Mouse (Mus musculus) bone marrow macrophage, adult 2 months (primary cell): ENCODE data around the gene Zbtb5. TPM values are rescaled to one million over a fixed set of nuclear protein-coding genes. Genes with fewer than 3 reads are reported as not detected.
"Not testable (repeated sequence)": the region's sequence is repeated elsewhere in the genome, so short reads cannot be mapped to it uniquely, and the experiment has no call there.

Source experiments
- H3K27ac ChIP-seq: 2 replicates; pipeline ENCODE4 v1.5.1; 2012; ENCODE audit warnings: low read depth, low read length; ENCODE audit not compliant: insufficient read depth
- H3K4me1 ChIP-seq: 2 replicates; pipeline ENCODE4 v1.6.1; 2012; ENCODE audit warnings: low read length; ENCODE audit not compliant: control insufficient read depth, insufficient read depth
- H3K4me3 ChIP-seq: 2 replicates; pipeline ENCODE4 v1.5.1; 2012; ENCODE audit warnings: mild to moderate bottlenecking, low read length, moderate library complexity; ENCODE audit not compliant: insufficient read depth
- CTCF ChIP-seq: IDR thresholded peaks from 2 replicates; pipeline ENCODE4 v1.5.1; 2012; ENCODE audit warnings: low read depth, mild to moderate bottlenecking, low read length, moderate library complexity
- POLR2A ChIP-seq: IDR thresholded peaks from 2 replicates; pipeline ENCODE4 v1.6.1; 2012; ENCODE audit warnings: mild to moderate bottlenecking, low read depth, low read length, borderline replicate concordance
- polyA plus RNA-seq: library from polyadenylated mRNA; stranded (reverse); fragments of >200 nt; gene quantifications from 2 replicates; pipeline ENCODE4 v1.2.4, GENCODE M21; 2012; ENCODE audit not compliant: missing spikeins, insufficient read depth, insufficient read length

The Zbtb5 gene
- polyA plus RNA-seq, 1 experiment: 7.3 TPM

DNA sequence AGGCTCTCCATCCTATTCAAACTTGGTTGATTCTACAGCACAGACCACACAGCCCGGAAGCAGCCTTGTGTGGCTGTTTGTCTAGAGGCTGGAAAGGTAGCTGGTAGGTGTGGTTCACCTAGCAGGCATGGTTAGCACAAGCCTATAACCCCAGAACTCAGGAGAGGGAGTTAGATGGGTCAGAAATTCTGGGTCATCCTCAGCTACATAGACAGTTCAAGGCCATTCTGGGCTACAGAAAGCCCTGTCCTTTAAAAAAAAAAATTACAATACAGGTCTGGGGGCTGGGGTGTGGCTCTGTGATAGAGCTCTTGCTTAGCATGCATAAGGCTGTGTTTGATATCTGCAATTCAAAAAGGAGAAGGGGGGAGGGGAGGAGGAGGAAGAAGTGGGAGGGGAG is 63.9 kb downstream of the Zbtb5 start:
- TF ChIP-seq CTCF: no peak
- TF ChIP-seq POLR2A: no peak
- no peak overlapping the region for H3K27ac ChIP-seq
- no peaks in the 10 kb centered on the region for H3K4me1 ChIP-seq
- H3K4me3 ChIP-seq: no peak overlapping the region

DNA sequence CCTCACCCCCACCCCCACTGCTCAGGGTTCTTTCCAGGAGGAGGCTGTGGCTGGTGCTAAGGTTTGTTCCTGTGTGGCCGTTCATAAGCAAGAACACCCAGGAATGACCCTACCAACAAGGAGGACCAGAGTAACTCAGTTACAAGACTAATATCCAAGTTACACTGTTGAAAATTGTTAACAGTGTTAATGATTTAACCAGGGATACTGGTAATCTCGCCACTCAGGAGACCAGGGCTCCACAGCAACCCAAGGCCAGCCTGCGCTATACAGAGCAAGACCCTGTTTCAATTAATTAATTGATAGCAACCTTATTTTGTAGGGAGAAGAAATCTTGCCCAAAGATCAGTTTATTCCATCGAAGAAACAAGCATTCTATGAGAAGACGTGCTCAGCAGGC is 64.7 kb downstream of the Zbtb5 start:
- no peak for TF ChIP-seq CTCF
- TF ChIP-seq POLR2A: no peak
- H3K27ac ChIP-seq: no peak overlapping the region
- no peaks in the 10 kb centered on the region for H3K4me1 ChIP-seq
- no peak overlapping the region for H3K4me3 ChIP-seq

DNA sequence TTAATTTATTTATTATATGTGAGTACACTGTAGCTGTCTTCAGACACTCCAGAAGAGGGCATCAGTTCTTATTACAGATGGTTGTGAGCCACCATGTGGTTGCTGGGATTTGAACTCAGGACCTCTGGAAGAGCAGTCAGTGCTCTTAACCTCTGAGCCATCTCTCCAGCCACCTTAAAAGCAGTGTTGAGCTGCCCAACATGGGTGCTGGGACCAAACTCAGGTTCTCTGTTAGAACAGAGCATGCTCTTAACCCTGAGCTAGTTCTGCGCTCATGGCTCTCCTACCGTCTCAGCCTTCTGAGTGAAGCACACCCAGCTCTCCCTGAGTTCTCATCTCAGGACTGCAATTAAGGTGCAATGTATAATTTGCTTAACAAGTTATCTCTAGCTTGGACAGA is 66.1 kb downstream of the Zbtb5 start:
- H3K4me1 ChIP-seq, H3K4me3 ChIP-seq, H3K27ac ChIP-seq: not testable (repeated sequence)

- no peaks in the 10 kb centered on the region for H3K4me1 ChIP-seq
- H3K27ac ChIP-seq: no peak overlapping the region
- no peak overlapping the region for H3K4me3 ChIP-seq
- TF ChIP-seq POLR2A: no peak
- no peak for TF ChIP-seq CTCF
These were observed 67.7 kb downstream of the Zbtb5 start for GRCm38 (mm10) chr4:44944426-44945075.

GRCm38 (mm10) chr4:44943480-44943879 is 68.7 kb downstream of the Zbtb5 start:
- H3K27ac ChIP-seq: no peak overlapping the region
- TF ChIP-seq CTCF: no peak
- TF ChIP-seq POLR2A: no peak
- no peaks in the 10 kb centered on the region for H3K4me1 ChIP-seq
- H3K4me3 ChIP-seq: no peak overlapping the region

DNA sequence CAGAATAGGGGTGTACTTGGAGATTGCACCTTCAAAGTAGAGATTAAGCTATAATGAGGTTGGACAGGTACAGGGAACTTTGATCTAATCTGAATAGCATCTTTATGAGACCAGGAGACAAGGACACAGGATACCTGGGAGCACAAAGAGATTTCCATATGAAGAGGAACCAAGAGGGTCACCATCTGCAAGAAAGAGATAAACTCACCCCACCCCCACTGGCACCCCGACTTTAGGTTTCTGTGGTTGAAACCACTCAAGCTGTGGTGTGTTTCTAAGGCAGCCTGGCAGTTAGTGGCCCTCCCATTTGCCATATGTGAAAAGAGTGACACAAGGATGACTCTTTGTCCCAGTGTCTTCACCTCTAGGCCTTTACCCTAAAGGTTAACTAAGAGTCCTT is 70.0 kb downstream of the Zbtb5 start:
- Histone ChIP-seq H3K4me1 (no peaks in the 10 kb centered on the region), H3K27ac (no peak overlapping the region), H3K4me3 (no peak overlapping the region)
- TF ChIP-seq POLR2A (no peak), CTCF (no peak)

Other genes starting within 250 kb of the Zbtb5 start
- gene Grhpr, start 31.0 kb downstream of the Zbtb5 start, polyA plus RNA-seq: 3.6 and 5.3 TPM in 2 replicates
- gene Polr1e, start 6.2 kb upstream of the Zbtb5 start, polyA plus RNA-seq: 5.9 and 7.9 TPM in 2 replicates
- 4.0 and 4.5 TPM in 2 replicates for gene Fbxo10, start 72.2 kb upstream of the Zbtb5 start, polyA plus RNA-seq
- 87.4 and 92.1 TPM in 2 replicates for gene Tomm5, start 95.7 kb upstream of the Zbtb5 start, polyA plus RNA-seq
- not detected in 2 replicates for gene Frmpd1, start 172.5 kb upstream of the Zbtb5 start, polyA plus RNA-seq